Mouse (Mus musculus) liver, embryonic 14.5 days (tissue): ENCODE measurements at regions not wholly inside any gene's neighbourhood (a gene's known extent, or its start where the extent isn't known, plus 50 kb on each side); places are given as distances from the start of the nearest gene placed in this dataset.

Source experiments
- ATAC-seq: fragments of 200-750 bp; cut with Nextera tagmentation; 2 replicates; pipeline ENCODE4 v1.8.0; 2017; ENCODE audit warnings: moderate number of reproducible peaks, mild to moderate bottlenecking, moderate library complexity; ENCODE audit not compliant: insufficient read depth
- DNase-seq, 3 experiments: peaks; one replicate each; pipeline ENCODE4 v3.0.0-alpha.2; 2012 to 2013; ENCODE audit warnings: low read depth in 3 of 3, low spot score in 3 of 3
- H3K27ac ChIP-seq: fragments of 300-500 bp; sonication (generic); 2 replicates; pipeline ENCODE4 v1.5.1; 2014; ENCODE audit warnings: moderate library complexity, mild to moderate bottlenecking, control low read depth, inconsistent platforms
- H3K27me3 ChIP-seq: fragments of 300-500 bp; sonication (generic); 2 replicates; pipeline ENCODE4 v1.6.1; 2014; ENCODE audit warnings: mild to moderate bottlenecking, low read length, moderate library complexity; ENCODE audit not compliant: control insufficient read depth, insufficient read depth
- H3K36me3 ChIP-seq: fragments of 300-500 bp; sonication (generic); replicated peaks from 2 replicates; pipeline ENCODE4 v1.6.1; 2014; ENCODE audit warnings: low read depth; ENCODE audit not compliant: control insufficient read depth, insufficient read depth
- H3K4me1 ChIP-seq, 2 experiments: fragments of 200-500 bp in 1 of 2; fragments of 300-500 bp in 1 of 2; sonication (generic) in 1 of 2; replicated peaks; 2 replicates each; pipeline ENCODE4 v1.6.1; 2012 to 2014; ENCODE audit warnings: antibody characterized with exemption in 1 of 2, inconsistent platforms in 1 of 2, low read length in 1 of 2; ENCODE audit not compliant: control insufficient read depth in 2 of 2, insufficient read depth in 2 of 2
- H3K4me2 ChIP-seq: fragments of 300-500 bp; sonication (generic); 2 replicates; pipeline ENCODE4 v1.6.1; 2014; ENCODE audit warnings: low read depth, mild to moderate bottlenecking, control low read depth, moderate library complexity
- H3K4me3 ChIP-seq, 2 experiments: fragments of 200-500 bp in 1 of 2; fragments of 300-500 bp in 1 of 2; sonication (generic) in 1 of 2; 2 replicates each; pipeline ENCODE4 v1.5.1; 2012 to 2014; ENCODE audit warnings: low read depth in 2 of 2, low read length in 2 of 2, mild to moderate bottlenecking in 2 of 2, control low read depth in 1 of 2, inconsistent platforms in 1 of 2, moderate library complexity in 1 of 2; ENCODE audit not compliant: insufficient read depth in 1 of 2
- H3K9ac ChIP-seq: fragments of 300-500 bp; sonication (generic); replicated peaks from 2 replicates; pipeline ENCODE4 v1.6.1; 2014; ENCODE audit warnings: mild to moderate bottlenecking, control low read depth, moderate library complexity
- H3K9me3 ChIP-seq: fragments of 300-500 bp; sonication (generic); 2 replicates; pipeline ENCODE4 v1.6.1; 2016; ENCODE audit warnings: low read length, mixed read lengths; ENCODE audit not compliant: control insufficient read depth
- CTCF ChIP-seq: IDR thresholded peaks from 2 replicates; pipeline ENCODE4 v1.5.1; 2016; ENCODE audit warnings: antibody characterized with exemption, low read depth, control low read depth
- EP300 ChIP-seq: IDR thresholded peaks from 2 replicates; pipeline ENCODE4 v1.6.1; 2016; ENCODE audit warnings: antibody characterized with exemption, low read depth
- WGBS: fragments of 180-500 bp; shearing (Covaris S2); extraction: QIAGEN DNeasy Blood & Tissue Kit; methylation state at CpG from one replicate; pipeline ENCODE4 v1.1.7; 2014; ENCODE audit not compliant: insufficient replicate concordance; 5-methylcytosine and 5-hydroxymethylcytosine counted together

DNA sequence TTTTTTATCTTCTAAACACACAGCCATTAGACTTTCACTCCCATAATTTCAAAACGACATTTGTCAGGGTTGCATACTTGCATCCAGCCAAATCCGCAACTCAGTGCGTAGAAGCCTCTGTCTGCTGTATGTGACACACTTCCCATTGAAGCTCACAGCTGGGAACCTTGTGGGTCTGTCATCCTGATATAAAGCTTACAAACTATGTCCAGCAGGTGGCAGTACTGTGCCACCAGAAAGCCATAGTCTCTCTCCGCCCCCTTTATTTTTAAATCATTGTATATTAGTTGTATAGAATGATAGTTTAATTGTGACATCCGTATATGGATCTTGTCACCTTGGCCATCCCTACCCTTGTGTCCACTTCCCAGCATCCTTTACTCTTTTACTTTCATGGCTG lies 87.3 kb upstream of the Pcdh15 start:
- no peaks in the 10 kb centered on the region for H3K27me3 ChIP-seq
- no peaks in the 10 kb centered on the region for H3K4me1 ChIP-seq
- no peak overlapping the region for H3K4me3 ChIP-seq
- no peaks in the 10 kb centered on the region for H3K36me3 ChIP-seq
- no peak for TF ChIP-seq EP300
- TF ChIP-seq CTCF: peak; percentile 14; the same call in 1 of the 2 replicates
- H3K9me3 ChIP-seq: no peaks in the 10 kb centered on the region
- ATAC-seq (no peak), DNase-seq (peak in 1 of 3 experiments; percentile 0)
- no peak overlapping the region for H3K9ac ChIP-seq
- WGBS: 59% methylated on average over 5 of the region's 5 CpGs
- no peak overlapping the region for H3K27ac ChIP-seq
- no peak overlapping the region for H3K4me2 ChIP-seq

- ATAC-seq (no peak), DNase-seq (no peak)
- H3K4me2 ChIP-seq: no peak overlapping the region
- H3K27ac ChIP-seq: no peak overlapping the region
- H3K4me3 ChIP-seq: no peak overlapping the region
- no peaks in the 10 kb centered on the region for H3K4me1 ChIP-seq
- TF ChIP-seq EP300: no peak
- no peak for TF ChIP-seq CTCF
- no peaks in the 10 kb centered on the region for H3K9me3 ChIP-seq
- no peaks in the 10 kb centered on the region for H3K27me3 ChIP-seq
- H3K36me3 ChIP-seq: no peaks in the 10 kb centered on the region
- H3K9ac ChIP-seq: no peak overlapping the region
- 35% methylated on average over 2 of the region's 2 CpGs for WGBS
Measured at GRCm38 (mm10) chr10:73037476-73037875, 61.7 kb upstream of the Pcdh15 start.

DNA sequence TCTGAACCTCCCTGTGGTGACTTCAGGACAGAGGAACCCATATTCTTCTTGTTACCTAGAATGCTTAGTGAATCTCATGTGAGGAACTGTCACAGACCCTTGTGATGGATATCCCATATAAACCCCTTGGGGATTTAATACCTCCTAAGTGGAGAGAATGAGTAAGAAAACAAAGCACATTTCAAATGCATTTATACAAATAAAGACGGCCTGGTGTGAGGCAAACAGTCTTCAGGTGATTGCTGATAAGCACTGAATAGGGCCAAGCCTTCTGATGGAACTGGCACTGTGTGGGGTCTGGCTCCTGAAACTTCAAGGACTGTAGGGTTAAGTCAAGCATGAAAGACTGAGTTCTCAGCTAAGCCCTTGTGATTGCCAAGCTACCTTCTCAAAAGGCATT lies 59.6 kb upstream of the Pcdh15 start:
- H3K27ac ChIP-seq: no peak overlapping the region
- H3K9me3 ChIP-seq: no peaks in the 10 kb centered on the region
- H3K4me2 ChIP-seq: no peak overlapping the region
- DNase-seq: no peak
- no peaks in the 10 kb centered on the region for H3K36me3 ChIP-seq
- H3K4me1 ChIP-seq: no peaks in the 10 kb centered on the region
- H3K27me3 ChIP-seq: no peaks in the 10 kb centered on the region
- no peak overlapping the region for H3K9ac ChIP-seq
- no peak for ATAC-seq
- no peak overlapping the region for H3K4me3 ChIP-seq
- no peak for TF ChIP-seq CTCF
- no peak for TF ChIP-seq EP300
- WGBS: 41% methylated on average over 1 of the region's 1 CpGs
